Mouse (Mus musculus): ENCODE measurements around the gene Gm20696. TPM values are rescaled to one million over a fixed set of nuclear protein-coding genes. Genes with fewer than 3 reads are reported as not detected.

Gene Gm20696
- polyA plus RNA-seq, 1 experiment from 2014 or later = 3.2 TPM

GRCm38 (mm10) chr6:99337575-99337974 is 329.0 kb downstream of the Gm20696 start:
- Histone ChIP-seq H3K4me3 (no peak overlapping the region), H3K36me3 (no peaks in the 10 kb centered on the region), H3K9me3 (no peaks in the 10 kb centered on the region), H3K27me3 (ENCODE audit: insufficient read depth, poor library complexity, severe bottlenecking) (no peaks in the 10 kb centered on the region), H3K27ac (peak overlapping the region; percentile 31; the same call in 1 of the 2 replicates), H3K4me1 (replicated peaks) (peaks cover 37% of the 10 kb centered on the region)
- WGBS = 70% methylated on average over 6 of the region's 6 CpGs
- DNase-seq (ENCODE audit: low spot score) = no peak

- no peak for DNase-seq (ENCODE audit: low spot score)
- Histone ChIP-seq H3K27ac (no peak overlapping the region), H3K27me3 (ENCODE audit: insufficient read depth, poor library complexity, severe bottlenecking) (no peaks in the 10 kb centered on the region), H3K4me1 (replicated peaks) (peaks cover 37% of the 10 kb centered on the region), H3K4me3 (no peak overlapping the region), H3K9me3 (no peaks in the 10 kb centered on the region), H3K36me3 (no peaks in the 10 kb centered on the region)
- WGBS = 64% methylated on average over 5 of the region's 5 CpGs
Measured at GRCm38 (mm10) chr6:99336191-99336590, 330.4 kb downstream of the Gm20696 start.

- H3K36me3 ChIP-seq = no peaks in the 10 kb centered on the region
- DNase-seq (ENCODE audit: low spot score) = no peak
- H3K27ac ChIP-seq = no peak overlapping the region
- WGBS = 74% methylated on average over 13 of the region's 13 CpGs
- no peaks in the 10 kb centered on the region for H3K9me3 ChIP-seq
- H3K27me3 ChIP-seq (ENCODE audit: insufficient read depth, poor library complexity, severe bottlenecking) = no peaks in the 10 kb centered on the region
- H3K4me3 ChIP-seq = no peak overlapping the region
- peaks cover 37% of the 10 kb centered on the region for H3K4me1 ChIP-seq (replicated peaks)
Measured at GRCm38 (mm10) chr6:99335174-99335830, 331.3 kb downstream of the Gm20696 start.

- no peak for DNase-seq (ENCODE audit: low spot score)
- H3K27me3 ChIP-seq (ENCODE audit: insufficient read depth, poor library complexity, severe bottlenecking) = no peaks in the 10 kb centered on the region
- no peaks in the 10 kb centered on the region for H3K36me3 ChIP-seq
- no peak overlapping the region for H3K27ac ChIP-seq
- H3K4me3 ChIP-seq = no peak overlapping the region
- 93% methylated on average over 3 of the region's 3 CpGs for WGBS
- peaks cover 32% of the 10 kb centered on the region for H3K4me1 ChIP-seq (replicated peaks)
- H3K9me3 ChIP-seq = no peaks in the 10 kb centered on the region
Measured at GRCm38 (mm10) chr6:99334255-99334654, 332.3 kb downstream of the Gm20696 start.

GRCm38 (mm10) chr6:99333127-99333526 is 333.5 kb downstream of the Gm20696 start:
- no peak for DNase-seq (ENCODE audit: low spot score)
- Histone ChIP-seq H3K9me3 (no peaks in the 10 kb centered on the region), H3K36me3 (no peaks in the 10 kb centered on the region), H3K27ac (no peak overlapping the region), H3K4me1 (replicated peaks) (peaks cover 28% of the 10 kb centered on the region), H3K4me3 (no peak overlapping the region), H3K27me3 (ENCODE audit: insufficient read depth, poor library complexity, severe bottlenecking) (no peaks in the 10 kb centered on the region)
- WGBS = 91% methylated on average over 5 of the region's 5 CpGs

GRCm38 (mm10) chr6:99330169-99330568 is 336.4 kb downstream of the Gm20696 start:
- Histone ChIP-seq H3K4me3 (no peak overlapping the region), H3K27me3 (ENCODE audit: insufficient read depth, poor library complexity, severe bottlenecking) (no peaks in the 10 kb centered on the region), H3K4me1 (replicated peaks) (peaks cover 12% of the 10 kb centered on the region), H3K36me3 (no peaks in the 10 kb centered on the region), H3K9me3 (no peaks in the 10 kb centered on the region), H3K27ac (no peak overlapping the region)
- no peak for DNase-seq (ENCODE audit: low spot score)
- WGBS = 85% methylated on average over 4 of the region's 4 CpGs

GRCm38 (mm10) chr6:99328634-99329033 is 338.0 kb downstream of the Gm20696 start:
- H3K27ac ChIP-seq = no peak overlapping the region
- H3K36me3 ChIP-seq = no peaks in the 10 kb centered on the region
- peaks cover 10% of the 10 kb centered on the region for H3K4me1 ChIP-seq (replicated peaks)
- no peaks in the 10 kb centered on the region for H3K27me3 ChIP-seq (ENCODE audit: insufficient read depth, poor library complexity, severe bottlenecking)
- no peaks in the 10 kb centered on the region for H3K9me3 ChIP-seq
- H3K4me3 ChIP-seq = no peak overlapping the region
- DNase-seq (ENCODE audit: low spot score) = no peak
- WGBS = 71% methylated on average over 2 of the region's 2 CpGs

- WGBS = 89% methylated on average over 6 of the region's 6 CpGs
Measured at GRCm38 (mm10) chr6:99328146-99328545, 338.5 kb downstream of the Gm20696 start.

GRCm38 (mm10) chr6:99327721-99328120 is 338.9 kb downstream of the Gm20696 start:
- DNase-seq (ENCODE audit: low spot score) = no peak
- WGBS = 76% methylated on average over 11 of the region's 11 CpGs
- H3K4me1 ChIP-seq (replicated peaks) = peaks cover 10% of the 10 kb centered on the region
- H3K27ac ChIP-seq = no peak overlapping the region
- no peaks in the 10 kb centered on the region for H3K36me3 ChIP-seq
- no peaks in the 10 kb centered on the region for H3K27me3 ChIP-seq (ENCODE audit: insufficient read depth, poor library complexity, severe bottlenecking)
- H3K9me3 ChIP-seq = no peaks in the 10 kb centered on the region
- H3K4me3 ChIP-seq = no peak overlapping the region

More at GRCm38 (mm10) chr6:99328146-99328545, 338.5 kb downstream of the Gm20696 start:
- DNase-seq (ENCODE audit: low spot score) = no peak
- Histone ChIP-seq H3K27me3 (ENCODE audit: insufficient read depth, poor library complexity, severe bottlenecking) (no peaks in the 10 kb centered on the region), H3K4me3 (no peak overlapping the region), H3K4me1 (replicated peaks) (peaks cover 10% of the 10 kb centered on the region), H3K27ac (no peak overlapping the region), H3K9me3 (no peaks in the 10 kb centered on the region), H3K36me3 (no peaks in the 10 kb centered on the region)

GRCm38 (mm10) chr6:99325881-99326280 is 340.7 kb downstream of the Gm20696 start:
- Histone ChIP-seq H3K27ac (no peak overlapping the region), H3K9me3 (no peaks in the 10 kb centered on the region), H3K27me3 (ENCODE audit: insufficient read depth, poor library complexity, severe bottlenecking) (no peaks in the 10 kb centered on the region), H3K36me3 (no peaks in the 10 kb centered on the region), H3K4me1 (replicated peaks) (peaks cover 22% of the 10 kb centered on the region), H3K4me3 (no peak overlapping the region)
- no peak for DNase-seq (ENCODE audit: low spot score)
- 96% methylated on average over 2 of the region's 2 CpGs for WGBS

GRCm38 (mm10) chr6:99325461-99325860 is 341.1 kb downstream of the Gm20696 start:
- H3K36me3 ChIP-seq = no peaks in the 10 kb centered on the region
- DNase-seq (ENCODE audit: low spot score) = no peak
- H3K27me3 ChIP-seq (ENCODE audit: insufficient read depth, poor library complexity, severe bottlenecking) = no peaks in the 10 kb centered on the region
- H3K9me3 ChIP-seq = no peaks in the 10 kb centered on the region
- 92% methylated on average over 5 of the region's 5 CpGs for WGBS
- H3K4me1 ChIP-seq (replicated peaks) = peaks cover 27% of the 10 kb centered on the region
- H3K4me3 ChIP-seq = no peak overlapping the region
- no peak overlapping the region for H3K27ac ChIP-seq

GRCm38 (mm10) chr6:99322132-99322904 is 344.3 kb downstream of the Gm20696 start:
- peaks cover 35% of the 10 kb centered on the region for H3K4me1 ChIP-seq (replicated peaks)
- no peak overlapping the region for H3K27ac ChIP-seq
- 83% methylated on average over 8 of the region's 8 CpGs for WGBS
- no peak overlapping the region for H3K4me3 ChIP-seq
- H3K9me3 ChIP-seq = no peaks in the 10 kb centered on the region
- DNase-seq (ENCODE audit: low spot score) = no peak
- H3K36me3 ChIP-seq = no peaks in the 10 kb centered on the region
- no peaks in the 10 kb centered on the region for H3K27me3 ChIP-seq (ENCODE audit: insufficient read depth, poor library complexity, severe bottlenecking)

- 64% methylated on average over 8 of the region's 8 CpGs for WGBS
- no peak for DNase-seq (ENCODE audit: low spot score)
- H3K4me3 ChIP-seq = no peak overlapping the region
- H3K9me3 ChIP-seq = no peaks in the 10 kb centered on the region
- H3K4me1 ChIP-seq (replicated peaks) = peaks cover 41% of the 10 kb centered on the region
- H3K27ac ChIP-seq = peak overlapping the region; percentile 69
- H3K27me3 ChIP-seq (ENCODE audit: insufficient read depth, poor library complexity, severe bottlenecking) = no peaks in the 10 kb centered on the region
- H3K36me3 ChIP-seq = no peaks in the 10 kb centered on the region
Measured at GRCm38 (mm10) chr6:99320444-99320843, 346.2 kb downstream of the Gm20696 start.
